Mouse (Mus musculus): ENCODE results near the gene Myo16. TPM values are rescaled to one million over a fixed set of nuclear protein-coding genes. Genes with fewer than 3 reads are reported as not detected.

Myo16 gene
- polyA plus RNA-seq, 1 experiment from 2014 or later = 0.81 TPM

DNA sequence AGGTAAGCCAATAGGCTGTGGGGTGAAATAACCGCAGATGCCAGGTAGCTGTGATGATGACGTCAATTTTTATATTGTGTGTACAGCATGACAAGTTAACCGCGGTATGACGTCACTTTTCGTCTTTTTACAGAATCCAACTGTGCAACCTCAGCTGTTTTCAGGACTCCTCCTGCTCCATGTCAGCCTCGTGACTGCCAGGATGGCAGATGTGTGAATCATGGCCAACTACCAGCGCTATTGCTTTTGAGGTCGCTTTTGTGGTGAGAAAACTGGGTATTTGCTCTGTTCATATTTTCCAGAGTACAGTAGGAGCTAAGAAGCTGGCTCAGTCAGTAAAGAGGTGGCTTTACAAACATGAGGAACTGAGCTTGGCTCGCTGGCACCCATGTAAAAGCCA lies 9.8 kb upstream of the Myo16 start:
- Histone ChIP-seq H3K4me3 (ENCODE audit: low read depth, low read length) (no peak overlapping the region), H3K4me2 (ENCODE audit: low read depth, low read length) (no peak overlapping the region), H3K4me1 (ENCODE audit: control insufficient read depth, insufficient read depth, low read length) (no peaks in the 10 kb centered on the region), H3K36me3 (replicated peaks; ENCODE audit: control insufficient read depth, insufficient read depth, low read depth, low read length) (no peaks in the 10 kb centered on the region), H3K27me3 (ENCODE audit: control insufficient read depth, insufficient read depth, low read length) (no peaks in the 10 kb centered on the region), H3K9ac (replicated peaks; ENCODE audit: low read length) (no peak overlapping the region), H3K9me3 (replicated peaks; ENCODE audit: control insufficient read depth, low read length) (no peaks in the 10 kb centered on the region), H3K27ac (replicated peaks; ENCODE audit: low read depth, low read length) (no peak overlapping the region)
- 90% methylated on average over 10 of the region's 10 CpGs for WGBS
- ATAC-seq (replicated peaks; ENCODE audit: insufficient number of reproducible peaks, low FRiP score, low TSS enrichment, low read depth) (no peak), DNase-seq (ENCODE audit: low spot score) (no peak)

DNA sequence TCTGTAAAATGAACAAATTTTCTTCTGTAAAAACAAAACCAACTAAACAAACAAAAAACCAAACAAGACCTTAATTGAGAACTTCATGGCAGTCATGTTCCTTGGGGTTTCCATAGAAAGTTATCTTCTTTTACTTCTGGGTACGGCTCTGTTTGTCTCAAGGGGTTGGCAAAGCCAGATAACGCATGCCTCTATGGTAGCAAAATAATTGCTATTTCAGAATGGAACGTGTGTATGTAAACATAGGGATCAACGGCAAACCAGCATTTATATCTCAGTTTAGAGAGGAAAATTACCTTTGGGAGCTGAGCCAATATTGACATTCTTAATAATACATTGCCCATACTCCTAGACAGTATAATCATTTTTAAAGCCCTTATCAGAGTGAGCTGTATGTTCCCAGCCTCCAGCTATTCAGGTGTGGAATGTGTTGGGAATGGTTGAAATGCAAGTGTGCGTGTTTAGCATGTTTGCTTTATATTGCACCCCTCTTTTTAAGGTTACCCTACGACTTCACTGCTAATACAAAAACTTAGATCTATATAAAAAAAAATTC lies 1.9 kb upstream of the Myo16 start:
- Histone ChIP-seq H3K27me3 (ENCODE audit: control insufficient read depth, insufficient read depth, low read length) (peaks cover 10% of the 10 kb centered on the region), H3K4me2 (ENCODE audit: low read depth, low read length) (no peak overlapping the region)
- no peak for DNase-seq (ENCODE audit: low spot score)

DNA sequence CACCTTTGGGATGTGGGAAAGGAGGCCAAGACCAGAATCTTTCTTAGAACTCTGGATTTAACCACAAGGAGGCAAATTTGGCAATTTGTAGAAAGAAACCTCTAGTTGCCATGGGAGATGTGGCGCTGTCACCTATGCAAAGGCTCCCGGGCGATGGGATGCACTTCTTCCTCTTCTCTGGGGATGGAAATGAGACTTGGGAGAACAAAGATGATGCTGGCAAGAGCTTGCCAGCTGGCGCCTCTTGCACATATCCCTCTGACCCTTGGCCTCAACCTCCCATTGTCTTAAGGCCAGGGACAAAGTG lies 681 bp downstream of the Myo16 start:
- ATAC-seq (replicated peaks; ENCODE audit: insufficient number of reproducible peaks, low FRiP score, low TSS enrichment, low read depth) = no peak
- Histone ChIP-seq H3K27me3 (ENCODE audit: control insufficient read depth, insufficient read depth, low read length) (peaks cover 10% of the 10 kb centered on the region), H3K4me2 (ENCODE audit: low read depth, low read length) (peak overlapping the region; percentile 83), H3K4me1 (ENCODE audit: control insufficient read depth, insufficient read depth, low read length) (no peaks in the 10 kb centered on the region), H3K9ac (replicated peaks; ENCODE audit: low read length) (peak overlapping the region; percentile 61), H3K4me3 (ENCODE audit: low read depth, low read length) (peak overlapping the region; percentile 59), H3K27ac (replicated peaks; ENCODE audit: low read depth, low read length) (no peak overlapping the region), H3K36me3 (replicated peaks; ENCODE audit: control insufficient read depth, insufficient read depth, low read depth, low read length) (no peaks in the 10 kb centered on the region), H3K9me3 (replicated peaks; ENCODE audit: control insufficient read depth, low read length) (no peaks in the 10 kb centered on the region; the same call in 1 of the 2 replicates)
- 10% methylated on average over 4 of the region's 4 CpGs for WGBS
- no peak for DNase-seq (ENCODE audit: low spot score)

More for the DNA sequence above, 1.9 kb upstream of the Myo16 start:
- no peak for ATAC-seq (replicated peaks; ENCODE audit: insufficient number of reproducible peaks, low FRiP score, low TSS enrichment, low read depth)
- H3K9me3 ChIP-seq (replicated peaks; ENCODE audit: control insufficient read depth, low read length) = no peaks in the 10 kb centered on the region; the same call in 1 of the 2 replicates
- no peaks in the 10 kb centered on the region for H3K4me1 ChIP-seq (ENCODE audit: control insufficient read depth, insufficient read depth, low read length)
- no peak overlapping the region for H3K27ac ChIP-seq (replicated peaks; ENCODE audit: low read depth, low read length)
- H3K36me3 ChIP-seq (replicated peaks; ENCODE audit: control insufficient read depth, insufficient read depth, low read depth, low read length) = no peaks in the 10 kb centered on the region
- H3K9ac ChIP-seq (replicated peaks; ENCODE audit: low read length) = no peak overlapping the region
- WGBS = 80% methylated on average over 6 of the region's 6 CpGs
- H3K4me3 ChIP-seq (ENCODE audit: low read depth, low read length) = no peak overlapping the region

DNA sequence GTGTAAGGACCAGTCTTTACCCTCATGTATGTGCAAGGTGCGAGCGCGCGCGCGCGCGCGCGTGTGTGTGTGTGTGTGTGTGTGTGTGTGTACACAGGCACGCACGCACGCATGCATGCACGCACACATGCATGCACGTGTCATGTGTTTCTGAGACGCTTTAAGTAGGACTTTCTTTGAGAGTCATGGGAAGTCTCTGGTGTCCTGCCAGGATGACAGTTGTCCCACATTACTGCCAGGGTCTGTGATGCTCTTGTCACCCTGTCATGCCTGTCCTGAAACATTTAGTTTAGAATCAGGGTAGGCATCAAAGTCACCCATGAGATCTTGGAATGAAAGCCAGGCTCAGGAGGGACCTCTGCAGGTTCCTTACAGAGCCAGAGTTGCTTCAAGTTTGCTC lies 1.4 kb downstream of the Myo16 start:
- H3K9me3 ChIP-seq (replicated peaks; ENCODE audit: control insufficient read depth, low read length) = no peaks in the 10 kb centered on the region; the same call in 1 of the 2 replicates
- H3K4me3 ChIP-seq (ENCODE audit: low read depth, low read length) = no peak overlapping the region
- ATAC-seq (replicated peaks; ENCODE audit: insufficient number of reproducible peaks, low FRiP score, low TSS enrichment, low read depth) (no peak), DNase-seq (ENCODE audit: low spot score) (no peak)
- H3K4me1 ChIP-seq (ENCODE audit: control insufficient read depth, insufficient read depth, low read length) = no peaks in the 10 kb centered on the region
- no peaks in the 10 kb centered on the region for H3K36me3 ChIP-seq (replicated peaks; ENCODE audit: control insufficient read depth, insufficient read depth, low read depth, low read length)
- H3K27ac ChIP-seq (replicated peaks; ENCODE audit: low read depth, low read length) = no peak overlapping the region
- 97% methylated on average over 16 of the region's 16 CpGs for WGBS
- no peak overlapping the region for H3K4me2 ChIP-seq (ENCODE audit: low read depth, low read length)
- H3K9ac ChIP-seq (replicated peaks; ENCODE audit: low read length) = no peak overlapping the region
- peaks cover 10% of the 10 kb centered on the region for H3K27me3 ChIP-seq (ENCODE audit: control insufficient read depth, insufficient read depth, low read length)

DNA sequence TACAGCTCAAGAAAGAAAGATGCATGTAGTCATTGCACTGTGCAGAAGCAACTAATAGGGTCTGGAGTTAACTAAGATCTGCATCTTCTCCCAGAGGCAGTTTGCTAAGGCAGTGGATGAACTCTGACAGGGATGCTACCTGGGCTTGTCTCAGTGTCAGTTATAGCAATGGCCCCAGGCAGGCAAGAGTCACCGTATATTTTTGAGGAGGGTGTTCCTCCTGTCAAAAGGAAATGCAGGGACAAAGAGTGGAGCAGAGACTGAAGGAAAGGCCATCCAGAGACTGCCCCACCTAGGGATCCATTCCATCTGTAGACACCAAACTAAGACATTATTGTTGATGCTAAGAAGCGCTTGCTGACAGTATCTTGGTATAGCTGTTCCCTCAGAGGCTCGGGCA lies 7.4 kb downstream of the Myo16 start:
- no peaks in the 10 kb centered on the region for H3K36me3 ChIP-seq (replicated peaks; ENCODE audit: control insufficient read depth, insufficient read depth, low read depth, low read length)
- DNase-seq (ENCODE audit: low spot score) = no peak
- H3K9ac ChIP-seq (replicated peaks; ENCODE audit: low read length) = no peak overlapping the region
- no peak overlapping the region for H3K4me2 ChIP-seq (ENCODE audit: low read depth, low read length)
- H3K9me3 ChIP-seq (replicated peaks; ENCODE audit: control insufficient read depth, low read length) = no peaks in the 10 kb centered on the region
- H3K4me3 ChIP-seq (ENCODE audit: low read depth, low read length) = no peak overlapping the region
- H3K27me3 ChIP-seq (ENCODE audit: control insufficient read depth, insufficient read depth, low read length) = no peaks in the 10 kb centered on the region
- 79% methylated on average over 3 of the region's 3 CpGs for WGBS
- H3K27ac ChIP-seq (replicated peaks; ENCODE audit: low read depth, low read length) = no peak overlapping the region
- ATAC-seq (replicated peaks; ENCODE audit: insufficient number of reproducible peaks, low FRiP score, low TSS enrichment, low read depth) = no peak
- H3K4me1 ChIP-seq (ENCODE audit: control insufficient read depth, insufficient read depth, low read length) = no peaks in the 10 kb centered on the region

DNA sequence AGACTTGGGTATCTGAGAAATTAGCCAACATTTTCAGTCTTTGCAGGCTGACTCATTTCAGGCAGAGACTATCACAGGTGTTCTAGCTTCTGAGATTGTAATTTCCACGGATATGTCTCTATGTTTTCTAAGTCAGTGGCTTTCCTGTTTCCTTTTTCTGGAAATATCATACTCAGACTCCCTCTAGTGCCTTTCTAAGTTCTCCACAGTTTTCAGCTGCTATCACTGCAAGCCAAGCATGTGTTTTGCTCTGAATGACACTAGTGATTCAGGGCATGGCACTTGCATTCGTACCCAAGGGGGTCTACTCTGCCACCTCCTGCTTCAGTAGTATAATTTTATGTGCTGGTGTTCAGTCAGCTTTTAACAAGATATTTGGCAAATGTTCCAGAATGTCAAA lies 11.2 kb downstream of the Myo16 start:
- ATAC-seq (replicated peaks; ENCODE audit: insufficient number of reproducible peaks, low FRiP score, low TSS enrichment, low read depth) (no peak), DNase-seq (ENCODE audit: low spot score) (no peak)
- no peaks in the 10 kb centered on the region for H3K27me3 ChIP-seq (ENCODE audit: control insufficient read depth, insufficient read depth, low read length)
- no peak overlapping the region for H3K4me3 ChIP-seq (ENCODE audit: low read depth, low read length)
- H3K36me3 ChIP-seq (replicated peaks; ENCODE audit: control insufficient read depth, insufficient read depth, low read depth, low read length) = no peaks in the 10 kb centered on the region
- no peaks in the 10 kb centered on the region for H3K9me3 ChIP-seq (replicated peaks; ENCODE audit: control insufficient read depth, low read length)
- no peaks in the 10 kb centered on the region for H3K4me1 ChIP-seq (ENCODE audit: control insufficient read depth, insufficient read depth, low read length)
- no peak overlapping the region for H3K9ac ChIP-seq (replicated peaks; ENCODE audit: low read length)
- H3K4me2 ChIP-seq (ENCODE audit: low read depth, low read length) = no peak overlapping the region
- no peak overlapping the region for H3K27ac ChIP-seq (replicated peaks; ENCODE audit: low read depth, low read length)
- WGBS = 88% methylated on average over 2 of the region's 2 CpGs

DNA sequence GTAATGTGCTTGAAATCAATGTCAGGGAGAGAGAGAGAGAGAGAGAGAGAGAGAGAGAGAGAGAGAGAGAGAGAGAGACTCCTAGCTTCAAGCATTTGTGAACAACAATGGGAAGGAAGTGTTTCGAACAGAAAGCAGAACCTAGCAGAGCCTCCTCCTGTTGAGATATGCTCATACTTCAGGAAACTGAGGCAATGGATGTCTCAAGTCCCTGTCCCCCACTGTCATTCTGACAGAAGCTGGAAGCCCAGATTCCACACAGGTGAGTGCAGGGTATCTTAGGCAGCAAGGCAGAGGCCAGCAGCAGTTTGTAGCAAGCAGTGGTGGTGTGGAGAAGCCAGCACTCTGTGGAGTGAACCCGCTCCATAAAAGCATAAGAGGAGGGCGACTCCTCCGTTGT lies 14.6 kb downstream of the Myo16 start:
- WGBS = 94% methylated on average over 4 of the region's 4 CpGs
- Histone ChIP-seq H3K9me3 (replicated peaks; ENCODE audit: control insufficient read depth, low read length) (no peaks in the 10 kb centered on the region), H3K27me3 (ENCODE audit: control insufficient read depth, insufficient read depth, low read length) (no peaks in the 10 kb centered on the region), H3K4me1 (ENCODE audit: control insufficient read depth, insufficient read depth, low read length) (no peaks in the 10 kb centered on the region), H3K9ac (replicated peaks; ENCODE audit: low read length) (no peak overlapping the region), H3K27ac (replicated peaks; ENCODE audit: low read depth, low read length) (no peak overlapping the region), H3K4me2 (ENCODE audit: low read depth, low read length) (no peak overlapping the region), H3K36me3 (replicated peaks; ENCODE audit: control insufficient read depth, insufficient read depth, low read depth, low read length) (no peaks in the 10 kb centered on the region), H3K4me3 (ENCODE audit: low read depth, low read length) (no peak overlapping the region)
- DNase-seq (ENCODE audit: low spot score) (no peak), ATAC-seq (replicated peaks; ENCODE audit: insufficient number of reproducible peaks, low FRiP score, low TSS enrichment, low read depth) (no peak)

DNA sequence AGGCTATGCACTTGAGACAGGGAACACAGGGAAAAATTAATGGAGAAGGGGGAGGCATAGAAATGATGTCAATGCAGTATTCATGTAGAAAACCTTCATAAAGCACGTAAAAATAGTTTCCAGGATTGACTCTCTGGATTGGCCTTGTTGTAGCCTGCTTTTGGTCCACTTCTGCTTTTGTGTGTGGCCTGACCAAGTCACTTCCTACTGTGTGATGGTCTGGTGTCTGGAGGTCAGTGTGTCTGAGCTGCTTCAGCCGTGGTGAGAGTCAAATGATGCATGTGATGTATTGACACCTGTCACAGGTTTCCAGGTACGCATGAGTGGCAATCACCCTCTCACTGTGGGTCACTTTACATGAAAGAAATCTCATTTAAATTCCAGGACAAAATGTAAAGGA lies 16.2 kb downstream of the Myo16 start:
- Histone ChIP-seq H3K27me3 (ENCODE audit: control insufficient read depth, insufficient read depth, low read length) (no peaks in the 10 kb centered on the region), H3K4me3 (ENCODE audit: low read depth, low read length) (no peak overlapping the region), H3K36me3 (replicated peaks; ENCODE audit: control insufficient read depth, insufficient read depth, low read depth, low read length) (no peaks in the 10 kb centered on the region), H3K27ac (replicated peaks; ENCODE audit: low read depth, low read length) (no peak overlapping the region), H3K9me3 (replicated peaks; ENCODE audit: control insufficient read depth, low read length) (no peaks in the 10 kb centered on the region), H3K4me1 (ENCODE audit: control insufficient read depth, insufficient read depth, low read length) (no peaks in the 10 kb centered on the region), H3K4me2 (ENCODE audit: low read depth, low read length) (no peak overlapping the region), H3K9ac (replicated peaks; ENCODE audit: low read length) (no peak overlapping the region)
- WGBS = 71% methylated on average over 3 of the region's 3 CpGs
- no peak for ATAC-seq (replicated peaks; ENCODE audit: insufficient number of reproducible peaks, low FRiP score, low TSS enrichment, low read depth)
- no peak for DNase-seq (ENCODE audit: low spot score)

All from embryonic facial prominence, embryonic 11.5 days (tissue).